Mouse (Mus musculus) kidney, postnatal 14 days (tissue): ENCODE measurements at regions not wholly inside any gene's neighbourhood (a gene's known extent, or its start where the extent isn't known, plus 50 kb on each side); places are given as distances from the start of the nearest gene placed in this dataset.
A peak's percentile ranks its signal among the peaks of the same experiment; 100 is the strongest.

ENCODE experiments used
- DNase-seq: peaks from one replicate; pipeline ENCODE4 v3.0.0; 2022; ENCODE audit warnings: mixed read lengths

- no peak for DNase-seq
These were observed 51.3 kb upstream of the Ier5l start for GRCm38 (mm10) chr2:30525295-30525694.

GRCm38 (mm10) chr2:30525831-30526230 is 51.8 kb upstream of the Ier5l start:
- DNase-seq: no peak

- DNase-seq: no peak
These were observed 53.5 kb upstream of the Ier5l start for GRCm38 (mm10) chr2:30527495-30527894.

DNA sequence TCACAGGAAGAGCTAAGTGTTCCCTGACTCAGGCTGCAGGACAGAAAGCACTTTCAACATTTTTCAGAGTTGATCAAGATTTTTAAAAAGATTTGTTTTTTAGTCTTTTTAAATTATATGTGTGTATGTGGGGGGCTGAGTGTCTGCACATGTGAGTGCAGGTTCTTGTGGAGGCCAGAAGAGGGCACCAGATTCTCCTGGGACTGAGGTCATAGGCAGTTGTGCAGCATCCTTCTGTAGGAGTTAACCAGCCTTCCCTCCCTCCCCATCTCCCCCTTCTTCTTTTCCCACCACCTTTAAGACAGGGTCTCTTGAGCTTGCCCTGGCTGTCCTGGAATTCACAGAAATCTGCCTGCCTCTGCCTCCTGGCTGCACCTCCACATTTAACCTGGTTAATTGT is 58.9 kb upstream of the Ier5l start:
- no peak for DNase-seq

DNA sequence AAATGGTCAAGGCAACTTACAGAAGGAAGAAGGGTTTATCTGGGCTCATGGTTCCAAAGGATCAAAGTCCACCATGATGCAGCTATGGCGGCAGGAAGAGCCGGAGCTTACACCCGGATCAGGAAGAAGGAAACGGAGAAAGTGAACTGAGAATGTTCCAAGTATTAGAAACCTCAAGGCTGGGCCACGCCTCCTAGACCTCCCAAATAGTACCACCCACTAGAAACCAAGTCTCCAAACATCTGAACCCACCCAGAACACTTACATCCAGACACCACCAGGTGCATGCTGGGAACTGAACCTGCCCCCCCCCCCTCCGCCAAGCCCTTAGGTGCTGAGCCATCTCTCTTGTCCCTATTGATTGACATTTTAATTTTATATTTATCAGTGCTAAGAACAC is 59.3 kb upstream of the Ier5l start:
- no peak for DNase-seq

DNA sequence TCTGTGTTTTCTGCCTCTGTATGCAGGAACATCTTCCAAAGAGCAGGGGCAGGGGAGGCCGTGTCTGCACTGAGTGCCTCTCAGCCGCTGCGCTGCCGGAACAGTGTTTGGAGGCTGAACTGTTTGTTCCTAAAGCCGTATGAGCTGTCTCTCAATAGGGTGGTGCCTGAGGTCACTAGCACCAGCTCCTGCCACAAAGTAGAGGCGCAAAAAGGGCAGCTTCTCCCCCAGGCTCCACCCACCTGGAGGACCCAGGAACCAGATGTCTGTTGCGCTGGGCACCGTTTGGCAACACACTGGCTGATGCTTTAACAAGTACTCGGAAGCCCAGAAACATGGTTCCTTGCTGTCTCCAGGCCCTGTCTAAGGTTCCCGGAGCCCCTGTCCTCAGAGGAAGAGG is 60.4 kb upstream of the Cstad start:
- no peak for DNase-seq

GRCm38 (mm10) chr2:30539305-30539704 is 55.5 kb upstream of the Cstad start:
- no peak for DNase-seq

- peak; percentile 39 for DNase-seq
These were observed 53.3 kb upstream of the Cstad start for GRCm38 (mm10) chr2:30541541-30541940.

GRCm38 (mm10) chr2:30544782-30545435 is 49.9 kb upstream of the Cstad start:
- peak; percentile 92 for DNase-seq
